Mouse (Mus musculus) limb, embryonic 14.5 days (tissue): ENCODE results near the gene Gm20388. TPM values are rescaled to one million over a fixed set of nuclear protein-coding genes. Genes with fewer than 3 reads are reported as not detected.

Experiments used
- ATAC-seq: fragments of 200-750 bp; cut with Nextera tagmentation; 2 replicates; pipeline ENCODE4 v1.8.0; 2017; ENCODE audit warnings: low read depth, moderate number of reproducible peaks, moderate TSS enrichment; ENCODE audit not compliant: low FRiP score
- DNase-seq: peaks from one replicate; pipeline ENCODE4 v3.0.0-alpha.2; 2015; ENCODE audit warnings: low spot score
- H3K27ac ChIP-seq: fragments of 300-500 bp; sonication (generic); replicated peaks from 2 replicates; pipeline ENCODE4 v1.5.1; 2014; ENCODE audit warnings: low read depth, mild to moderate bottlenecking, low read length, moderate library complexity, mixed read lengths
- H3K27me3 ChIP-seq: fragments of 300-500 bp; sonication (generic); 2 replicates; pipeline ENCODE4 v1.6.1; 2014; ENCODE audit warnings: low read length, mixed read lengths; ENCODE audit not compliant: control insufficient read depth, insufficient read depth
- H3K36me3 ChIP-seq: fragments of 300-500 bp; sonication (generic); 2 replicates; pipeline ENCODE4 v1.6.1; 2014; ENCODE audit warnings: mild to moderate bottlenecking, low read length, moderate library complexity, mixed read lengths; ENCODE audit not compliant: control insufficient read depth, insufficient read depth
- H3K4me1 ChIP-seq: fragments of 300-500 bp; sonication (generic); 2 replicates; pipeline ENCODE4 v1.6.1; 2014; ENCODE audit warnings: antibody characterized with exemption, low read length, mixed read lengths; ENCODE audit not compliant: control insufficient read depth, insufficient read depth
- H3K4me2 ChIP-seq: fragments of 300-500 bp; sonication (generic); replicated peaks from 2 replicates; pipeline ENCODE4 v1.6.1; 2014; ENCODE audit warnings: low read depth, mild to moderate bottlenecking, low read length, moderate library complexity; ENCODE audit not compliant: severe bottlenecking
- H3K4me3 ChIP-seq: fragments of 300-500 bp; sonication (generic); replicated peaks from 2 replicates; pipeline ENCODE4 v1.5.1; 2014; ENCODE audit warnings: low read length
- H3K9ac ChIP-seq: fragments of 300-500 bp; sonication (generic); 2 replicates; pipeline ENCODE4 v1.6.1; 2014; ENCODE audit warnings: mild to moderate bottlenecking, low read depth, low read length, moderate library complexity; ENCODE audit not compliant: severe bottlenecking
- H3K9me3 ChIP-seq: fragments of 300-500 bp; sonication (generic); 2 replicates; pipeline ENCODE4 v1.6.1; 2016; ENCODE audit warnings: low read length; ENCODE audit not compliant: control insufficient read depth
- POLR2A ChIP-seq: fragments of 200-500 bp; IDR thresholded peaks from 2 replicates; pipeline ENCODE4 v1.8.0; 2012; ENCODE audit warnings: inconsistent platforms, mild to moderate bottlenecking, moderate library complexity, borderline replicate concordance; ENCODE audit not compliant: insufficient read depth, insufficient read length; ENCODE audit errors: extremely low read depth
- WGBS: fragments of 180-500 bp; shearing (Covaris S2); extraction: QIAGEN DNeasy Blood & Tissue Kit; methylation state at CpG from one replicate; pipeline ENCODE4 v1.1.7; 2014; 5-methylcytosine and 5-hydroxymethylcytosine counted together
- polyA plus RNA-seq, 2 experiments: library from polyadenylated mRNA; depleted of rRNA in 1 of 2; stranded (reverse) in 1 of 2; unstranded in 1 of 2; fragments of >200 nt; fragmentation: Nextera tagmentation in 1 of 2; extraction: Ambion mirVana in 1 of 2; gene quantifications; 2 replicates each; pipeline versions ENCODE4 v1.2.1 to v1.2.3; 2012 to 2014

Gene Gm20388
- polyA plus RNA-seq, 2 experiments: 1.9 to 49.9 TPM

DNA sequence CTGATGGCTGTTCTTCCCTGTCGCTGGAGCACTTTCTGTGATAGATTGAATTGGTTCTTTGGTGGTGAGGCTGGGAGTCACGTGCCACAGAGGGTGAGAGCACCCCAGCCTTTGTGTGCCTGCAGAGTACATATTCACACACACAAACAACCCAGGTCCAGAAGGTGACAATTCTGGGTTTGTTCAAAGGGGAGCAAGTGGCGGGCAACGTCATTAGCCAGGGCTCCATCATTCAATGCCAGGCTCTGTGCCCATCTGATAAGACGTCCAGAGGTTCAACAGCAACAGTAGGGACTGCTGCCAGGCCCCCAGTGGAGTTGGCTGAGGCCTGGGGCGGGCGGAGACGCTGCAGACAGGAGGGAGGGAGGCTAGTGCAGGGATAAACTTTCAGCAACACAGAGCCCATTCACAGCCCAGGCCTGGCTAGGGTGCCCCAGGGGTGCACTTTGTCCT is 1253.4 kb downstream of the Gm20388 start:
- no peak for DNase-seq
- 45% methylated on average over 8 of the region's 8 CpGs for WGBS
- Histone ChIP-seq H3K9me3 (no peaks in the 10 kb centered on the region), H3K4me3 (no peak overlapping the region), H3K27ac (no peak overlapping the region), H3K27me3 (no peaks in the 10 kb centered on the region), H3K9ac (0 out of 2 replicates have a peak overlapping the region, but pooled peaks have one; percentile 25), H3K4me2 (no peak overlapping the region), H3K36me3 (no peaks in the 10 kb centered on the region), H3K4me1 (peaks cover 14% of the 10 kb centered on the region; the same call in 1 of the 2 replicates)
- TF ChIP-seq POLR2A: no peak
- no peak for ATAC-seq

DNA sequence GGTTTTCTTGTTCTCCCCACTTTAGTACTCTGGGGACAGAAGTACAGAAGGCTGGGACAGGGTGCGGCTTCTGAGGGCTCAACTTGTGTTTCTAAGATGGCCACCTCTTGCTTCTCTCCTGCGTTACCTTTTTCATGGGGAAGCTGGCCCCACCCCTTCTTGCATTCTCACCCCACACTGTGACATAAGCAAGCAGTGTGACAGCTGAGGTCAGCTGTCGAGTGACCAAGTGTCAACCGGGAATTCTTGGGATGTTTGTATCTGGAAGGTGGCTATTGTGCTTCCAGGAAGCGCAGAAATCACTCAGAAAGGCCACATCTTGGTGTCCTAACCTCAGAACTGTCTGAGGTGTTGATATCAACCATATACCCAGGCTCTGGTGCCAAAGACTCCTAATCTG is 1257.4 kb downstream of the Gm20388 start:
- Histone ChIP-seq H3K4me1 (peaks cover 29% of the 10 kb centered on the region), H3K9ac (no peak overlapping the region), H3K4me2 (no peak overlapping the region), H3K27ac (no peak overlapping the region), H3K36me3 (no peaks in the 10 kb centered on the region), H3K27me3 (no peaks in the 10 kb centered on the region), H3K4me3 (no peak overlapping the region), H3K9me3 (no peaks in the 10 kb centered on the region)
- ATAC-seq (no peak), DNase-seq (no peak)
- no peak for TF ChIP-seq POLR2A
- 78% methylated on average over 5 of the region's 5 CpGs for WGBS

DNA sequence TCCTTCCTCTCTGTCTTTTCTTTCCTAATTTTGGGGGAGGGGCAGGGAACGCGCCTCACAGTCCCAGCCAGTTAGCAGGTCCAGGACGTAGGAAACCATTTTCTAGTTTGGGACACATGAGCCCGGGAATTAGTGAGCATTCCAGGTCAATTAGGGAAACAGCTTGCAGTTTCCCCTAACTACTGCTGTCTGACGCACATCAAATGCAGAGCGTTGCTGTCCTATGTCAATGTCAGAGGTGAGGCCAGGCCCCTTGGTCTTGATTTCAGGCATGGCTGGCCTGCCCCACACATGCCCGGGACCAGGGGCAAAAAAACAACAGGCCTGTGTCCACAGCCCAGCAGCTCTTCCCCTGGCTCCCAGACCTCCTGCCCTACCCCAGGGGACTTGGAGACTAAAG is 1259.5 kb downstream of the Gm20388 start:
- Histone ChIP-seq H3K9me3 (no peaks in the 10 kb centered on the region), H3K4me2 (no peak overlapping the region), H3K9ac (0 out of 2 replicates have a peak overlapping the region, but pooled peaks have one; percentile 7), H3K27ac (no peak overlapping the region), H3K36me3 (no peaks in the 10 kb centered on the region), H3K4me1 (peaks cover 25% of the 10 kb centered on the region), H3K27me3 (no peaks in the 10 kb centered on the region), H3K4me3 (no peak overlapping the region)
- DNase-seq (no peak), ATAC-seq (no peak)
- TF ChIP-seq POLR2A: no peak
- 15% methylated on average over 7 of the region's 7 CpGs for WGBS

DNA sequence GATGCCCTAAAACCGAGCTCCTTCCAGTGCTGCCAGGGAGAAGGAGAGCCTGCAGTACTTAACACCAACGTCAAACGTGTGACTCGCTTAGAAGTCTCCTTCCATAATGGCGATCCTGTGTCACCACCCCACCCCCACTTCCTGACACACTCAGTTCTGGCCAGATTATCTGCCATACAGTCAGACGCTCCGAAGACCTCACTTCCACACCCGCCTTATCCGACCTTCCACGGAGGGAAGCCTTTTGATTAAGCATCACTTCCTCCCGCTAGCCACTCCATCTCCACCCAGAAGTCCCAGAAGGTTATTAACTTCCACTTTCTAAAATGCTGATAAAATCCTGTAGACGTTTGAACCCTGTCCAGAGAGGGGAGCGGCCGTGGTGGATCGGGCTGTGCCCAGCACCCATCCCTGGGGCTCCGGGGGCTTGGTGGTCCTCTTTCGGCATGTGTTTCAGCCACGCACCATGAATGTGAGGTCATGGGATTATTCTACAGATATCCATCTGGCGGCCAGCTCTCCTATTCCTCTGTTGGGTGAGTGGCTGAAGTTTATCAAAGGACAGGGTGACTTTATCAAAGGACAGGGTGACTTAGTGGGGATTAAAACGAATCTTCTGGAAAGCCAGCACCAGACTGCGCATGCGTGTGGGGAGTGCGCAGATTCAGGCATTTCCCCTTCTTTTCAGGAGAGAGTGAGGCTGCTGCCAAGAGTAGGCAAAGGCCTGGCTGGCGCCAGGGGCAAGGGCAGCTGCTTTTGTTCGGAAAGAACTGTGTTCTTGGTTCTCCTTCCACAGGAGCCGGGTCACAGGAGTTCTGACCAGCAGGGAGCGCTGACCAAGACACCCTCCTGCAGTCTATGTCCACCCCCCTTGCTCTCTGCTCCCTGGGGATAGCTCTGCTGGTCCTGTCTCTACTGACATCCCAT is 1260.2 kb downstream of the Gm20388 start:
- Histone ChIP-seq H3K27ac (no peak overlapping the region), H3K36me3 (no peaks in the 10 kb centered on the region), H3K4me1 (peaks cover 33% of the 10 kb centered on the region), H3K4me3 (no peak overlapping the region), H3K9ac (peak overlapping the region; percentile 7; the same call in 1 of the 2 replicates), H3K4me2 (no peak overlapping the region), H3K27me3 (no peaks in the 10 kb centered on the region), H3K9me3 (no peaks in the 10 kb centered on the region)
- WGBS: 50% methylated on average over 27 of the region's 27 CpGs
- DNase-seq (no peak), ATAC-seq (no peak)
- TF ChIP-seq POLR2A: no peak

DNA sequence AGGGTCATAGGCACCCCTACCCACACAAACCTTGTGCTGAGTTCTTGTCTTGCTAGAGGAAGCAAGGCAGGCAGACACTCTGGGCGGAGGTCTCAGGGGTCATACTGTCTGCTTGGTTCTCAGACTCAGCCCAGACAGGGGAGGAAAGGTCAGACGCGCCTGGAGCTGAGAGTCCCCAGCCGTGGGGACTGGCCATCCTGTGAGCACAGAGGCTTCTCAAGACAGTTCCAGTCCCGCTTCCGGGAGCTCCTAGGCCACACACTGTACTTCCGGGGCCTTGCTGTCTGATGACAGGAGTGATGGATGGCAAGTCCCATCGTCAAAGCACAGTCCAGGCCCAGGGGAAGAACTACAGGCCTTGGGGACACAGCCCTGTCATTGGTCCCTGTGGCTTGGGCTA is 1261.9 kb downstream of the Gm20388 start:
- no peaks in the 10 kb centered on the region for H3K9me3 ChIP-seq
- 71% methylated on average over 7 of the region's 8 CpGs for WGBS
- no peak for TF ChIP-seq POLR2A
- H3K27me3 ChIP-seq: no peaks in the 10 kb centered on the region
- no peak overlapping the region for H3K4me3 ChIP-seq
- H3K4me2 ChIP-seq: no peak overlapping the region
- H3K9ac ChIP-seq: no peak overlapping the region
- DNase-seq (no peak), ATAC-seq (no peak)
- peaks cover 37% of the 10 kb centered on the region for H3K4me1 ChIP-seq
- H3K36me3 ChIP-seq: no peaks in the 10 kb centered on the region
- H3K27ac ChIP-seq: no peak overlapping the region
